ENCODE assay signal across 9 mouse cellular contexts in genomic region chrX:20798797-20799147, GRCm38 (mm10). TPM values are rescaled to one million over a fixed set of nuclear protein-coding genes. Genes with fewer than 3 reads are reported as not detected.
DNase-seq lines count a peak whose midpoint lies in the region; ATAC-seq and TF ChIP-seq lines count a peak whose summit lies in the region.
"Had no signal": no experiment of that assay in that cellular context is flagged by ENCODE, and none has a peak within 500 bp of the region (broad histone marks: within the 10 kb centered on the region; RNA-seq: fewer than 3 reads in every experiment).

No protein-coding gene starts in this region.

- no peaks in the 10 kb centered on the region for H3K4me1 ChIP-seq in lung, embryonic 16.5 days (replicated peaks; ENCODE audit: control insufficient read depth, insufficient read depth, low read length)
- H3K4me1 ChIP-seq in forebrain, embryonic 12.5 days, result no peaks in the 10 kb centered on the region
- H3K4me1 ChIP-seq in intestine, postnatal 0 days (replicated peaks; ENCODE audit: control insufficient read depth, insufficient read depth, low read length), result no peaks in the 10 kb centered on the region
- H3K4me1 ChIP-seq in neural tube, embryonic 15.5 days, result no peaks in the 10 kb centered on the region

- DNase-seq in lung, postnatal 10 days, result no peak
- DNase-seq in left cerebral cortex, postnatal 4 days, result no peak
- no peak for DNase-seq in embryo, embryonic 10 days (ENCODE audit: low spot score)
- no peak for DNase-seq in cerebellum, adult 8-10 months

- no peak for TF ChIP-seq CTCF in intestine, postnatal 0 days (IDR thresholded peaks at IDR 0.05; ENCODE audit: low read depth)

- intact Hi-C loops in left cerebral cortex, postnatal 4 days (cut with DNase I), result no loop called here

- H3K36me3 ChIP-seq in lung, embryonic 16.5 days (ENCODE audit: control insufficient read depth, insufficient read depth, low read length), result no peaks in the 10 kb centered on the region
- no peaks in the 10 kb centered on the region for H3K36me3 ChIP-seq in forebrain, embryonic 12.5 days (replicated peaks)
- no peaks in the 10 kb centered on the region for H3K36me3 ChIP-seq in intestine, postnatal 0 days (ENCODE audit: control insufficient read depth, insufficient read depth)
- H3K36me3 ChIP-seq in neural tube, embryonic 15.5 days, result no peaks in the 10 kb centered on the region

- 20% methylated on average over 7 of the region's 7 CpGs for WGBS in lung, embryonic 16.5 days
- 28% methylated on average over 7 of the region's 7 CpGs for WGBS in forebrain, embryonic 12.5 days
- WGBS in intestine, postnatal 0 days, result 20% methylated on average over 7 of the region's 7 CpGs
- WGBS in neural tube, embryonic 15.5 days, result 26% methylated on average over 7 of the region's 7 CpGs

- peak; percentile 28 for ATAC-seq in lung, embryonic 16.5 days (ENCODE audit: low read depth)
- ATAC-seq in forebrain, embryonic 12.5 days (ENCODE audit: low FRiP score), result peak; percentile 17
- no peak for ATAC-seq in intestine, postnatal 0 days
- ATAC-seq in neural tube, embryonic 15.5 days (ENCODE audit: low FRiP score), result no peak

- H3K4me2 ChIP-seq in lung, embryonic 16.5 days (ENCODE audit: low read depth, low read length), result peak overlapping the region; percentile 59
- H3K4me2 ChIP-seq in forebrain, embryonic 12.5 days, result peak overlapping the region; percentile 51
- H3K4me2 ChIP-seq in intestine, postnatal 0 days (replicated peaks; ENCODE audit: low read depth), result peak overlapping the region; percentile 57
- peak overlapping the region; percentile 54 for H3K4me2 ChIP-seq in neural tube, embryonic 15.5 days

- H3K27ac ChIP-seq in lung, embryonic 16.5 days (ENCODE audit: low read length), result peak overlapping the region; percentile 84
- peak overlapping the region; percentile 92 for H3K27ac ChIP-seq in forebrain, embryonic 12.5 days
- 0 out of 2 replicates have a peak overlapping the region, but pooled peaks have one; percentile 62 for H3K27ac ChIP-seq in intestine, postnatal 0 days (ENCODE audit: low read depth, low read length)
- H3K27ac ChIP-seq in neural tube, embryonic 15.5 days (replicated peaks), result peak overlapping the region; percentile 93
- H3K27ac ChIP-seq: macrophage had no signal

- H3K27me3 ChIP-seq in lung, embryonic 16.5 days (ENCODE audit: control insufficient read depth, insufficient read depth, low read depth, low read length), result no peaks in the 10 kb centered on the region
- H3K27me3 ChIP-seq in forebrain, embryonic 12.5 days, result no peaks in the 10 kb centered on the region
- no peaks in the 10 kb centered on the region for H3K27me3 ChIP-seq in intestine, postnatal 0 days (replicated peaks; ENCODE audit: control insufficient read depth, insufficient read depth, low read length)
- H3K27me3 ChIP-seq in neural tube, embryonic 15.5 days (replicated peaks), result no peaks in the 10 kb centered on the region

- peak overlapping the region; percentile 64 for H3K9ac ChIP-seq in lung, embryonic 16.5 days (ENCODE audit: low read length)
- H3K9ac ChIP-seq in forebrain, embryonic 12.5 days, result peak overlapping the region; percentile 58
- 0 out of 2 replicates have a peak overlapping the region, but pooled peaks have one; percentile 26 for H3K9ac ChIP-seq in intestine, postnatal 0 days (ENCODE audit: low read depth, low read length)
- H3K9ac ChIP-seq in neural tube, embryonic 15.5 days (replicated peaks), result peak overlapping the region; percentile 59

- no peaks in the 10 kb centered on the region for H3K9me3 ChIP-seq in lung, embryonic 16.5 days (ENCODE audit: control insufficient read depth, low read length)
- H3K9me3 ChIP-seq in forebrain, embryonic 12.5 days, result no peaks in the 10 kb centered on the region
- H3K9me3 ChIP-seq in intestine, postnatal 0 days (ENCODE audit: control insufficient read depth), result no peaks in the 10 kb centered on the region
- H3K9me3 ChIP-seq in neural tube, embryonic 15.5 days (replicated peaks), result no peaks in the 10 kb centered on the region

- H3K4me3 ChIP-seq in lung, embryonic 16.5 days (ENCODE audit: low read length), result peak overlapping the region; percentile 52
- H3K4me3 ChIP-seq in forebrain, embryonic 12.5 days (replicated peaks), result peak overlapping the region; percentile 46
- peak overlapping the region; percentile 38 for H3K4me3 ChIP-seq in intestine, postnatal 0 days (ENCODE audit: low read depth, low read length)
- H3K4me3 ChIP-seq in neural tube, embryonic 15.5 days (replicated peaks), result peak overlapping the region; percentile 45

RNA-seq across cellular contexts. Expression of gene Araf, which starts 1.2 kb away (rescaled TPM):
- polyA plus RNA-seq in lung, embryonic 16.5 days (2015; fragmentation: Nextera tagmentation; extraction: Ambion mirVana), result 107 and 118 TPM in 2 replicates
- 132 and 133 TPM in 2 replicates for polyA plus RNA-seq in forebrain, embryonic 12.5 days (2016; fragmentation: Nextera tagmentation; extraction: Ambion mirVana)
- polyA plus RNA-seq in intestine, postnatal 0 days (2015; fragmentation: Nextera tagmentation; extraction: Ambion mirVana), result 67.0 and 69.2 TPM in 2 replicates
- polyA plus RNA-seq in neural tube, embryonic 15.5 days (2015; fragmentation: Nextera tagmentation; extraction: Ambion mirVana), result 352 and 406 TPM in 2 replicates
- total RNA-seq in left cerebral cortex, postnatal 4 days (2021), result 100 to 1,000 TPM; 179 to 183 TPM

Comparison
In these comparisons a context has a peak if more than half of its experiments do, and no peak if none do; other contexts are left out.
1. ATAC-seq: peak in lung, embryonic 16.5 days (single experiment) and forebrain, embryonic 12.5 days (single experiment); none in intestine, postnatal 0 days (single experiment) and neural tube, embryonic 15.5 days (single experiment).
2. Peak in every context shown above with its lines, with median percentiles within 50 percentile points of each other: H3K27ac ChIP-seq, H3K4me2 ChIP-seq, H3K4me3 ChIP-seq and H3K9ac ChIP-seq.